Mouse (Mus musculus) stomach, postnatal 0 days (tissue): ENCODE results near the gene Nhsl2.

ENCODE experiments used
- CTCF ChIP-seq: IDR thresholded peaks from 2 replicates; pipeline ENCODE4 v1.5.1; 2016; ENCODE audit warnings: antibody characterized with exemption, low read depth, mild to moderate bottlenecking, moderate library complexity
- EP300 ChIP-seq: optimal IDR thresholded peaks from 2 replicates; pipeline ENCODE3; 2016; ENCODE audit warnings: antibody characterized with exemption

GRCm38 (mm10) chrX:102018890-102019289 lies 169.7 kb downstream of the Nhsl2 start:
- TF ChIP-seq CTCF, result no peak
- TF ChIP-seq EP300, result no peak
